Mouse (Mus musculus) gastrocnemius, adult 8-10 months (tissue): ENCODE results near the gene Vmn1r197. TPM values are rescaled to one million over a fixed set of nuclear protein-coding genes. Genes with fewer than 3 reads are reported as not detected.
"Not testable (repeated sequence)": the region's sequence is repeated elsewhere in the genome, so short reads cannot be mapped to it uniquely, and the experiment has no call there.

Experiments
- DNase-seq, 2 experiments: peaks; one replicate each; pipeline ENCODE4 v3.0.0; 2022; ENCODE audit warnings: low spot score in 2 of 2
- total RNA-seq, 4 experiments: library from RNA; stranded (reverse); gene quantifications; 2 replicates each; pipeline ENCODE4 v1.2.4; 2022

Gene Vmn1r197
- not detected for total RNA-seq

- DNase-seq, result no peak
Measured at GRCm38 (mm10) chr13:22324289-22324688, at the start of gene Vmn1r197. TSS of gene Vmn1r197 (plus strand) at chr13:22324589.

GRCm38 (mm10) chr13:22284578-22284977, 39.8 kb upstream of the Vmn1r197 start:
- no peak for DNase-seq

- DNase-seq, result no peak
Measured at GRCm38 (mm10) chr13:22289620-22290019, 34.8 kb upstream of the Vmn1r197 start, which contains the start of gene Vmn1r196. TSS of gene Vmn1r196 (plus strand) at chr13:22289920.

- DNase-seq, result not testable (repeated sequence)
Measured at GRCm38 (mm10) chr13:22308075-22308474, 16.3 kb upstream of the Vmn1r197 start.

- DNase-seq, result no peak
Measured at GRCm38 (mm10) chr13:22315361-22315760, 9.0 kb upstream of the Vmn1r197 start.

GRCm38 (mm10) chr13:22317366-22317765, 7.0 kb upstream of the Vmn1r197 start:
- DNase-seq, result no peak

- no peak for DNase-seq
Measured at GRCm38 (mm10) chr13:22320091-22320490, 4.3 kb upstream of the Vmn1r197 start.

GRCm38 (mm10) chr13:22333269-22333668, 8.9 kb downstream of the Vmn1r197 start:
- DNase-seq, result no peak

- no peak for DNase-seq
Measured at GRCm38 (mm10) chr13:22335565-22335964, 11.2 kb downstream of the Vmn1r197 start.

GRCm38 (mm10) chr13:22350064-22350463, 25.7 kb downstream of the Vmn1r197 start, which contains the start of gene Vmn1r198:
TSS of gene Vmn1r198 (plus strand) at chr13:22350364.
- DNase-seq, result no peak

GRCm38 (mm10) chr13:22350813-22351212, 26.4 kb downstream of the Vmn1r197 start:
- DNase-seq, result no peak

GRCm38 (mm10) chr13:22379518-22379917, 55.1 kb downstream of the Vmn1r197 start, which contains the start of gene Vmn1r199:
TSS of gene Vmn1r199 (plus strand) at chr13:22379818.
- no peak for DNase-seq

- not testable (repeated sequence) for DNase-seq
Measured at GRCm38 (mm10) chr13:22381128-22381527, 56.7 kb downstream of the Vmn1r197 start.

Other genes with a start within 250 kb of the Vmn1r197 start
- not detected for gene Vmn1r188, start 240.1 kb upstream of the Vmn1r197 start, total RNA-seq
- not detected for gene Vmn1r189, start 218.8 kb upstream of the Vmn1r197 start, total RNA-seq
- gene Vmn1r191, start 140.6 kb upstream of the Vmn1r197 start, total RNA-seq, result not detected
- gene Vmn1r192, start 133.4 kb upstream of the Vmn1r197 start, total RNA-seq, result not detected
- gene Vmn1r193, start 101.4 kb upstream of the Vmn1r197 start, total RNA-seq, result not detected
- not detected for gene Vmn1r194, start 80.4 kb upstream of the Vmn1r197 start, total RNA-seq
- gene Vmn1r195, start 54.1 kb upstream of the Vmn1r197 start, total RNA-seq, result not detected
- not detected for gene Vmn1r196, start 34.7 kb upstream of the Vmn1r197 start, total RNA-seq
- not detected for gene Vmn1r198, start 25.8 kb downstream of the Vmn1r197 start, total RNA-seq
- gene Vmn1r199, start 55.2 kb downstream of the Vmn1r197 start, total RNA-seq, result not detected
- not detected for gene Vmn1r200, start 65.8 kb downstream of the Vmn1r197 start, total RNA-seq
- gene Vmn1r201, start 147.3 kb downstream of the Vmn1r197 start, total RNA-seq, result not detected
- not detected for gene Vmn1r202, start 180.8 kb downstream of the Vmn1r197 start, total RNA-seq
- gene Vmn1r203, start 193.5 kb downstream of the Vmn1r197 start, total RNA-seq, result not detected
- gene Vmn1r204, start 228.6 kb downstream of the Vmn1r197 start, total RNA-seq, result not detected